Mouse (Mus musculus) heart, postnatal 10 days (tissue): ENCODE results near the gene Me3. TPM values are rescaled to one million over a fixed set of nuclear protein-coding genes. Genes with fewer than 3 reads are reported as not detected.

Experiments used
- DNase-seq, 2 experiments: peaks; one replicate each; pipeline ENCODE4 v3.0.0; 2021
- intact Hi-C: fragments of 180-260 bp; cut with DNase I; formaldehyde crosslinking; loops from one replicate; pipeline ENCODE4 v1.15.1; 2025
- total RNA-seq, 2 experiments: library from RNA; stranded (reverse); gene quantifications; 2 replicates each; pipeline ENCODE4 v1.2.3; 2021

Gene Me3
- total RNA-seq, 2 experiments from 2014 or later = 105 to 114 TPM

- no peak for DNase-seq
- intact Hi-C loops = no loop called here
These were observed 170.3 kb downstream of the Me3 start for GRCm38 (mm10) chr7:89802447-89802846.

GRCm38 (mm10) chr7:89803966-89804365 lies 171.8 kb downstream of the Me3 start:
- DNase-seq = no peak
- intact Hi-C loops = no loop called here

GRCm38 (mm10) chr7:89809400-89809799 lies 177.2 kb downstream of the Me3 start:
- no peak for DNase-seq
- intact Hi-C loops = no loop called here

- DNase-seq = no peak
- intact Hi-C loops = no loop called here
These were observed 196.4 kb downstream of the Me3 start for GRCm38 (mm10) chr7:89828436-89829065.

- no peak for DNase-seq
These were observed 197.0 kb downstream of the Me3 start for GRCm38 (mm10) chr7:89829201-89829600.

GRCm38 (mm10) chr7:89833521-89833920 lies 201.3 kb downstream of the Me3 start:
- intact Hi-C loops = loop anchor here (10.0 kb wide), 2 partner anchors 119 to 199 kb away; partner anchors contain the start of gene Me3
- no peak for DNase-seq

More at GRCm38 (mm10) chr7:89829201-89829600, 197.0 kb downstream of the Me3 start:
- intact Hi-C loops = no loop called here

GRCm38 (mm10) chr7:89835566-89835965 lies 203.4 kb downstream of the Me3 start:
- intact Hi-C loops = loop anchor here (10.0 kb wide), 2 partner anchors 121 to 201 kb away; partner anchors contain the start of gene Me3

GRCm38 (mm10) chr7:89836676-89837075 lies 204.5 kb downstream of the Me3 start:
- DNase-seq = no peak
- intact Hi-C loops = loop anchor here (10.0 kb wide), 2 partner anchors 122 to 202 kb away; partner anchors contain the start of gene Me3

More at GRCm38 (mm10) chr7:89835566-89835965, 203.4 kb downstream of the Me3 start:
- no peak for DNase-seq

GRCm38 (mm10) chr7:89837841-89838240 lies 205.6 kb downstream of the Me3 start:
- peak; percentile 72 to 73 for DNase-seq
- intact Hi-C loops = loop anchor here (10.0 kb wide), 2 partner anchors 123 to 203 kb away; partner anchors contain the start of gene Me3

- DNase-seq = no peak
- intact Hi-C loops = loop anchor here (10.0 kb wide), 2 partner anchors 125 to 205 kb away; partner anchors contain the start of gene Me3
These were observed 207.5 kb downstream of the Me3 start for GRCm38 (mm10) chr7:89839721-89840120.

GRCm38 (mm10) chr7:89841670-89842403 lies 209.6 kb downstream of the Me3 start:
- intact Hi-C loops = loop anchor here (1.0 kb wide), 2 partner anchors 342 to 366 kb away; no protein-coding TSS in a partner anchor

GRCm38 (mm10) chr7:89842404-89842715 lies 210.2 kb downstream of the Me3 start:
- no peak for DNase-seq
- intact Hi-C loops = loop anchor here (1.0 kb wide), 2 partner anchors 342 to 366 kb away; no protein-coding TSS in a partner anchor

More at GRCm38 (mm10) chr7:89841670-89842403, 209.6 kb downstream of the Me3 start:
- DNase-seq = peak; percentile 86 to 92

- intact Hi-C loops = no loop called here
- no peak for DNase-seq
These were observed 210.9 kb downstream of the Me3 start for GRCm38 (mm10) chr7:89843121-89843520.

- intact Hi-C loops = no loop called here
- DNase-seq = peak; percentile 44 to 66
These were observed 211.3 kb downstream of the Me3 start for GRCm38 (mm10) chr7:89843533-89843932.

GRCm38 (mm10) chr7:89845669-89846068 lies 213.5 kb downstream of the Me3 start:
- intact Hi-C loops = no loop called here
- no peak for DNase-seq

GRCm38 (mm10) chr7:89850510-89850909 lies 218.3 kb downstream of the Me3 start:
- peak in 1 of 2 experiments; percentile 20 for DNase-seq
- intact Hi-C loops = no loop called here

- intact Hi-C loops = no loop called here
These were observed 220.2 kb downstream of the Me3 start for GRCm38 (mm10) chr7:89852158-89853095.

GRCm38 (mm10) chr7:89853131-89853530 lies 220.9 kb downstream of the Me3 start:
- no peak for DNase-seq
- intact Hi-C loops = no loop called here

More at GRCm38 (mm10) chr7:89852158-89853095, 220.2 kb downstream of the Me3 start:
- no peak for DNase-seq

- no peak for DNase-seq
- intact Hi-C loops = no loop called here
These were observed 223.0 kb downstream of the Me3 start for GRCm38 (mm10) chr7:89855196-89855595.

- intact Hi-C loops = no loop called here
- peak; percentile 47 to 61 for DNase-seq
These were observed 224.4 kb downstream of the Me3 start for GRCm38 (mm10) chr7:89856440-89857217.
